Mouse (Mus musculus) liver, embryonic 12.5 days (tissue): Measurements from ENCODE around the gene Ccdc190. TPM values are rescaled to one million over a fixed set of nuclear protein-coding genes. Genes with fewer than 3 reads are reported as not detected.

Experiments used
- ATAC-seq: fragments of 200-750 bp; cut with Nextera tagmentation; 2 replicates; pipeline ENCODE4 v1.8.0; 2017; ENCODE audit warnings: moderate number of reproducible peaks, mild to moderate bottlenecking, moderate library complexity
- H3K27ac ChIP-seq: fragments of 300-500 bp; sonication (generic); 2 replicates; pipeline ENCODE4 v1.5.1; 2016; ENCODE audit warnings: mild to moderate bottlenecking
- H3K27me3 ChIP-seq: fragments of 300-500 bp; sonication (generic); replicated peaks from 2 replicates; pipeline ENCODE4 v1.6.1; 2016; ENCODE audit warnings: mild to moderate bottlenecking, moderate library complexity
- H3K36me3 ChIP-seq: fragments of 300-500 bp; sonication (generic); 2 replicates; pipeline ENCODE4 v1.6.1; 2016; ENCODE audit warnings: mild to moderate bottlenecking, moderate library complexity
- H3K4me1 ChIP-seq: fragments of 300-500 bp; sonication (generic); 2 replicates; pipeline ENCODE4 v1.6.1; 2016
- H3K4me2 ChIP-seq: fragments of 300-500 bp; sonication (generic); 2 replicates; pipeline ENCODE4 v1.6.1; 2016; ENCODE audit warnings: mild to moderate bottlenecking, moderate library complexity
- H3K4me3 ChIP-seq: fragments of 300-500 bp; sonication (generic); 2 replicates; pipeline ENCODE4 v1.5.1; 2016; ENCODE audit warnings: mild to moderate bottlenecking, moderate library complexity
- H3K9ac ChIP-seq: fragments of 300-500 bp; sonication (generic); 2 replicates; pipeline ENCODE4 v1.6.1; 2016; ENCODE audit warnings: mild to moderate bottlenecking, moderate library complexity
- H3K9me3 ChIP-seq: fragments of 300-500 bp; sonication (generic); replicated peaks from 2 replicates; pipeline ENCODE4 v1.6.1; 2016; ENCODE audit warnings: mild to moderate bottlenecking, moderate library complexity
- WGBS: fragments of 180-500 bp; shearing (Covaris S2); methylation state at CpG from one replicate; pipeline ENCODE4 v1.1.7; 2016; ENCODE audit not compliant: insufficient replicate concordance; 5-methylcytosine and 5-hydroxymethylcytosine counted together
- polyA plus RNA-seq: library from polyadenylated mRNA; unstranded; fragments of >200 nt; fragmentation: Nextera tagmentation; extraction: Ambion mirVana; gene quantifications from 2 replicates; pipeline ENCODE4 v1.2.1, GENCODE M21; 2016

The Ccdc190 gene
- polyA plus RNA-seq, 1 experiment from 2014 or later: not detected

GRCm38 (mm10) chr1:169946004-169946403 lies 17.6 kb downstream of the Ccdc190 start:
- H3K4me2 ChIP-seq: no peak overlapping the region
- WGBS: 42% methylated on average over 3 of the region's 3 CpGs
- no peak for ATAC-seq
- H3K9me3 ChIP-seq: no peaks in the 10 kb centered on the region
- H3K4me1 ChIP-seq: no peaks in the 10 kb centered on the region
- H3K36me3 ChIP-seq: peaks cover 3% of the 10 kb centered on the region; the same call in 1 of the 2 replicates
- H3K27me3 ChIP-seq: no peaks in the 10 kb centered on the region
- H3K27ac ChIP-seq: no peak overlapping the region
- H3K4me3 ChIP-seq: no peak overlapping the region
- H3K9ac ChIP-seq: no peak overlapping the region

- H3K4me1 ChIP-seq: no peaks in the 10 kb centered on the region
- ATAC-seq: no peak
- no peak overlapping the region for H3K4me2 ChIP-seq
- H3K9ac ChIP-seq: no peak overlapping the region
- H3K36me3 ChIP-seq: peaks cover 12% of the 10 kb centered on the region
- no peaks in the 10 kb centered on the region for H3K27me3 ChIP-seq
- H3K4me3 ChIP-seq: no peak overlapping the region
- 48% methylated on average over 6 of the region's 6 CpGs for WGBS
- H3K27ac ChIP-seq: no peak overlapping the region
- no peaks in the 10 kb centered on the region for H3K9me3 ChIP-seq
Measured at GRCm38 (mm10) chr1:169947654-169948053, 19.2 kb downstream of the Ccdc190 start.

- no peak overlapping the region for H3K27ac ChIP-seq
- no peak overlapping the region for H3K4me3 ChIP-seq
- H3K36me3 ChIP-seq: peaks cover 18% of the 10 kb centered on the region
- no peak for ATAC-seq
- H3K9me3 ChIP-seq: no peaks in the 10 kb centered on the region
- no peaks in the 10 kb centered on the region for H3K4me1 ChIP-seq
- 72% methylated on average over 7 of the region's 7 CpGs for WGBS
- no peak overlapping the region for H3K9ac ChIP-seq
- H3K27me3 ChIP-seq: no peaks in the 10 kb centered on the region
- H3K4me2 ChIP-seq: no peak overlapping the region
Measured at GRCm38 (mm10) chr1:169948280-169948679, 19.8 kb downstream of the Ccdc190 start.

GRCm38 (mm10) chr1:169948866-169949265 lies 20.4 kb downstream of the Ccdc190 start:
- Histone ChIP-seq H3K9me3 (no peaks in the 10 kb centered on the region), H3K27me3 (no peaks in the 10 kb centered on the region), H3K9ac (no peak overlapping the region), H3K4me3 (no peak overlapping the region), H3K4me2 (no peak overlapping the region), H3K27ac (no peak overlapping the region), H3K4me1 (no peaks in the 10 kb centered on the region), H3K36me3 (peaks cover 19% of the 10 kb centered on the region)
- no peak for ATAC-seq
- WGBS: 77% methylated on average over 7 of the region's 7 CpGs

GRCm38 (mm10) chr1:169949981-169950380 lies 21.5 kb downstream of the Ccdc190 start:
- no peak for ATAC-seq
- Histone ChIP-seq H3K9ac (no peak overlapping the region), H3K4me3 (no peak overlapping the region), H3K27me3 (no peaks in the 10 kb centered on the region), H3K36me3 (peaks cover 28% of the 10 kb centered on the region), H3K4me2 (no peak overlapping the region), H3K9me3 (no peaks in the 10 kb centered on the region), H3K27ac (no peak overlapping the region), H3K4me1 (no peaks in the 10 kb centered on the region)
- 65% methylated on average over 7 of the region's 7 CpGs for WGBS

GRCm38 (mm10) chr1:169950651-169951050 lies 22.2 kb downstream of the Ccdc190 start:
- ATAC-seq: no peak
- Histone ChIP-seq H3K9me3 (no peaks in the 10 kb centered on the region), H3K27me3 (no peaks in the 10 kb centered on the region), H3K4me3 (no peak overlapping the region), H3K4me2 (no peak overlapping the region), H3K9ac (no peak overlapping the region), H3K27ac (no peak overlapping the region), H3K36me3 (peaks cover 35% of the 10 kb centered on the region), H3K4me1 (no peaks in the 10 kb centered on the region)
- 70% methylated on average over 4 of the region's 4 CpGs for WGBS

GRCm38 (mm10) chr1:169951561-169951960 lies 23.1 kb downstream of the Ccdc190 start:
- peaks cover 44% of the 10 kb centered on the region for H3K36me3 ChIP-seq
- no peaks in the 10 kb centered on the region for H3K4me1 ChIP-seq
- H3K4me2 ChIP-seq: no peak overlapping the region
- WGBS: 84% methylated on average over 6 of the region's 6 CpGs
- no peak overlapping the region for H3K4me3 ChIP-seq
- H3K9ac ChIP-seq: no peak overlapping the region
- no peaks in the 10 kb centered on the region for H3K9me3 ChIP-seq
- no peak overlapping the region for H3K27ac ChIP-seq
- ATAC-seq: no peak
- H3K27me3 ChIP-seq: no peaks in the 10 kb centered on the region

- H3K27me3 ChIP-seq: no peaks in the 10 kb centered on the region
- no peak for ATAC-seq
- H3K4me1 ChIP-seq: no peaks in the 10 kb centered on the region
- no peaks in the 10 kb centered on the region for H3K9me3 ChIP-seq
- 84% methylated on average over 10 of the region's 10 CpGs for WGBS
- no peak overlapping the region for H3K4me2 ChIP-seq
- H3K27ac ChIP-seq: no peak overlapping the region
- H3K9ac ChIP-seq: no peak overlapping the region
- peaks cover 50% of the 10 kb centered on the region for H3K36me3 ChIP-seq
- H3K4me3 ChIP-seq: no peak overlapping the region
Measured at GRCm38 (mm10) chr1:169952636-169953035, 24.2 kb downstream of the Ccdc190 start.

- peaks cover 55% of the 10 kb centered on the region for H3K36me3 ChIP-seq
- H3K4me2 ChIP-seq: no peak overlapping the region
- no peaks in the 10 kb centered on the region for H3K9me3 ChIP-seq
- no peaks in the 10 kb centered on the region for H3K4me1 ChIP-seq
- 92% methylated on average over 10 of the region's 10 CpGs for WGBS
- H3K9ac ChIP-seq: no peak overlapping the region
- no peaks in the 10 kb centered on the region for H3K27me3 ChIP-seq
- no peak for ATAC-seq
- H3K4me3 ChIP-seq: no peak overlapping the region
- no peak overlapping the region for H3K27ac ChIP-seq
Measured at GRCm38 (mm10) chr1:169953106-169953505, 24.7 kb downstream of the Ccdc190 start.

- peak; percentile 100 for ATAC-seq
- Histone ChIP-seq H3K4me3 (peak within 1 kb of the TSS; percentile 62), H3K27ac (peak within 1 kb of the TSS; percentile 63), H3K27me3 (no peaks in the 10 kb centered on the region), H3K9me3 (no peaks in the 10 kb centered on the region), H3K4me2 (peak within 1 kb of the TSS; percentile 82), H3K4me1 (peaks cover 22% of the 10 kb centered on the region), H3K36me3 (peaks cover 20% of the 10 kb centered on the region), H3K9ac (peak within 1 kb of the TSS; percentile 61)
- 1% methylated on average over 48 of the region's 48 CpGs for WGBS
Measured at GRCm38 (mm10) chr1:169968792-169969515, 40.5 kb downstream of the Ccdc190 start, which contains the start of gene Hsd17b7. Gene Hsd17b7 (minus strand): TSS chr1:169969241.

GRCm38 (mm10) chr1:169969516-169969886 lies 41.1 kb downstream of the Ccdc190 start:
- Histone ChIP-seq H3K4me3 (peak overlapping the region; percentile 62), H3K27me3 (no peaks in the 10 kb centered on the region), H3K4me1 (peaks cover 22% of the 10 kb centered on the region), H3K36me3 (peaks cover 19% of the 10 kb centered on the region), H3K9me3 (no peaks in the 10 kb centered on the region), H3K9ac (peak overlapping the region; percentile 59), H3K27ac (peak overlapping the region; percentile 63), H3K4me2 (peak overlapping the region; percentile 82)
- ATAC-seq: peak; percentile 46
- 2% methylated on average over 9 of the region's 9 CpGs for WGBS

- H3K9ac ChIP-seq: no peak overlapping the region
- H3K9me3 ChIP-seq: no peaks in the 10 kb centered on the region
- peaks cover 5% of the 10 kb centered on the region for H3K36me3 ChIP-seq
- H3K4me2 ChIP-seq: no peak overlapping the region
- no peak overlapping the region for H3K27ac ChIP-seq
- H3K4me3 ChIP-seq: no peak overlapping the region
- no peak for ATAC-seq
- WGBS: 78% methylated on average over 4 of the region's 4 CpGs
- no peaks in the 10 kb centered on the region for H3K27me3 ChIP-seq
- H3K4me1 ChIP-seq: peaks cover 22% of the 10 kb centered on the region
Measured at GRCm38 (mm10) chr1:169970936-169971335, 42.5 kb downstream of the Ccdc190 start.

GRCm38 (mm10) chr1:169971998-169972397 lies 43.5 kb downstream of the Ccdc190 start:
- Histone ChIP-seq H3K27me3 (no peaks in the 10 kb centered on the region), H3K36me3 (no peaks in the 10 kb centered on the region), H3K4me1 (peaks cover 22% of the 10 kb centered on the region), H3K9ac (no peak overlapping the region), H3K4me2 (no peak overlapping the region), H3K27ac (no peak overlapping the region), H3K4me3 (no peak overlapping the region), H3K9me3 (no peaks in the 10 kb centered on the region)
- ATAC-seq: no peak
- 64% methylated on average over 2 of the region's 2 CpGs for WGBS
